Mouse (Mus musculus) cerebellum, postnatal 25 days (tissue): ENCODE results near the gene Sema6d.

Experiments
- DNase-seq, 2 experiments: peaks; one replicate each; pipeline ENCODE4 v3.0.0; 2021; ENCODE audit warnings: mixed read lengths in 2 of 2

Gene Sema6d

DNA sequence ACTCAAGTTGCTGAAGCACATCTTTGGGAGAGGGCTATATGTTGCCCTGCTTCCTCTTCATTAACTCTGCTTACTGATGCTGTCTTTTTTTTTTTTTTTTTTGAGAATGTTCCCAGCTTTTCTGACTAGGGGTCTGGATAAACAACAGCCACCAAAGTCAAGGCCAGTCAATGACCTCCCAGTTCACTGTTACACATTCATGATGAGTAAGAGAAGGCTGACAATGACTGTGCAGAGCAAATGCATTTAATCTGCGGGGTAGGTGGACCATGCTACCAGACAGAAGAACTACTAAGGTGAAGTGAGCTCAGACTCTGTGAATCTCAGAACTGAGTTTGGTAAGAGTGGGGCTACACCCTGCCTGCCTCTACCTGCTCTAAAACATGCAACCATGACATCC is 396.0 kb downstream of the Sema6d start:
- no peak for DNase-seq

DNA sequence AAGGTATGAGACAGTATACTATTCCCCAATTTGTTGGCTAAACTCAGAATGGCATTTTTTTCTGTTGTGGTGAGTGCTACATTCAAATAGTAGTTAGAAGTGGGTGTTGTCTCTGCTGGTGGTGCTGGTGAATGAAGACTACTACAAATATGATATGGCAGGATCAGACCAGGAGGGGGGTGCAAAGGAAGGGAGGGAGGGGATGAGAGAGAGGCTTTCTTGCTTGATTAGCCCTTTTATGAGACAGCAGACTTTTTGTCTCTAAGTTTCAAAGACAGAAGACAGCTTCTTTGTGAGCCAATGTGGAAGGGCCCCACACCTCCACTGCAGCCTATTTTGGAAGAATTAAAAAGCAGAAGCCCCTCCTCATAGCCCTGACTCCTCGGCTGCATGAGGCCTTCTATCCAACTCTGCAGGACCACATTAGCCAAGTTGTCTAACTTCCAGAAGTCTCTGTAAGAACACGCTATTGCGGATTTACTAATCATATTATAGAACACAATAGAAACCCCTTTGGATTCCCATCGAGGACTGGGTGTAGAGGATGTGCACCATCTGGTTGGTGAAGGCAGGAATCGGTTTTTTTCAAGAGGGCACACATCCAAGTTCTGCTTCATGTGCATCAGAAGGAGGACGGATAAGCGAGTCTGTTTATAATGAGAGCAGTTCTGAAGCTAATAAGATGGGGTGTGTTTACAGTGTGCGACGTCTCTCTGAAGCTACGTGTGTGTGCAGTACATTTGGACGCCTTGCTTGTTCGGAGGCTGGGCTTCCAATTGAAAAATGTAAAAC is 400.4 kb downstream of the Sema6d start:
- no peak for DNase-seq

DNA sequence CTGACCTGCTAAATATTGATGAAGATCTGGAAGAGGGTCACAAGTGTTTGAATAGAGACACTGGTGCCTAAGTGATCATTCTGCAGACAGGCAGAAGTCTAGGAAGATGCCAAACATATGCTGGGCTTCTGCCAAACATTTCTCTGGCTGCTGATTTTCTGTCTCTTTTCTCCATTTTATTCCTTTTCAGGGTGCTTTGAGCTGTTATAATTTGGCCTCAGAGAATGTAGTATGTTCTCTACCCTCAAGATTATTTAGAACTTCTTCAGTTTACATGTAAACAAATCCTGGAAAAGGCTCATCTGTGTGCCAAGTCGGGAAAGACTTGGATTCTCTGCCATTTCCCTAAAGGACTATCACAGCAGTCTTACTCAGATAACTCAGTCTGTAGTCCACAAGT is 406.0 kb downstream of the Sema6d start:
- peak in 1 of 2 experiments; percentile 37 for DNase-seq

DNA sequence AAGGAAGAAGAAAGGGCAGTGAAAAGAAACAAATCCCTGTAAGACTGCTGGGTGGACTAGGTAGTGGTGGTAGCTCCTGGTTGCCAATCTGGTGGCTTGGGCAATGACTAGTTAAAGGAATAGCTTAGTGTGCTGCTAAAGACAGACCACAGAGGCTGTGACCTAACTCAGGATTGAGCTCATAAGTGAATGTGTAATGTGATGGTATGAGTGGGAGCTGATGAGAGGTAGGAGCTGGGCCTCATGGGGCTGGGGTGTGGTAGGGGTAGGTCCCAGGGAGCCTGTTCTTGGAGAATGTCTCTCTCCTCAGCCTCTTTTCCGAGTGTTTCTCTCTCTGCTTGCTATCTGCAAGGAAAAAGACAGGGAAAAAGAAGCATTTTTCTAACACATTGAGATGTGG is 409.9 kb downstream of the Sema6d start:
- no peak for DNase-seq

DNA sequence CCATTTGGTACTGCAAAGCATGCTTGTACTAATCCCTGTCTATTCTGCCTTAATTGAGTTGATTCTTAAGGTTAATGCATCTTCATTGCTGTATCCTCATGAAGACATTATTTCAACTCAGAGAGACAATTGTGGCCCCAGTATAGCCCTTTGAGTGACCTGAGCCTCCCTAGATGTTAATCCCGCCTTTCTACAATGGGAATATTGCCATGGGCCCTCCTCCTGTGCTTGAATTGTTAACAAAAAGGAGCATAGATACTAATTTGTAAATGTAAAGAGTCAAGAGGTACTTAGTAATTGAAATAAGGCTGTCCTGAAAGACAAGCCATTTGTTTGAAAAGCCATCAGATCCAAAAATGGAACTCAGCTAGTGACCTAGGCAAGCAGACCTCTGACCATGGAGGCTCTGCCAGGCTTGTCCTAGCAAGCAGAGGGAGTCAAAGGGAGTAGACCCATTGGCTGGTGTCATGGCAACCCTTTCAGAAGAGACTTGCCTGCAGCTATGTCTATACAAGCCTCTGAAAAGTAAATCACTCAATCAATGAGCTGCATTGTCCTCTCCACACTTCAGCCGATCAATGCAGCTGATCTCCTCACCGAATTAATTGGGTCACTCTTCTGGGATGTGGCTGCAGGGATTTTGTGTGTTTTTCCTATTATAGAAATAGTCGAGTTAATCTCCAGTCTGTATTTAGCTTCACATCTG is 416.2 kb downstream of the Sema6d start:
- DNase-seq, result no peak

DNA sequence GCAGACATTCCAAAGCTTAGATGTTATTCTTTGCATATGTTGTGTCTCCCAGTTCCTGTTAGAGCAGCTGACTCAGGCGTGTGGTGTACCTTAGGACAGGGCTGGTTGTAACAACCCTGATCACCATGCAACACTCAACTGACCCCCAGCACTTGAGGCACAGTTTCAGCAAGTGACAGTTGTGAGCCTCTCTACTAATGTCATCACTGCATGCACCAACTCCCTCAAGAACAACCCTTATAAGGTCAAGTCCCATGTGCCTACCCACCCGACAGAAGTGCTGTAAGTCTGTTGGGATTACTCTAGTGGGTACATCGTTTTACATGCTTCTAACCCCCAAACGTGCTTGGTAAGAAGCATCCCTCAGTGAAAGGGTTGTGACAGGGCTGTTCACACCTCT is 418.0 kb downstream of the Sema6d start:
- no peak for DNase-seq

DNA sequence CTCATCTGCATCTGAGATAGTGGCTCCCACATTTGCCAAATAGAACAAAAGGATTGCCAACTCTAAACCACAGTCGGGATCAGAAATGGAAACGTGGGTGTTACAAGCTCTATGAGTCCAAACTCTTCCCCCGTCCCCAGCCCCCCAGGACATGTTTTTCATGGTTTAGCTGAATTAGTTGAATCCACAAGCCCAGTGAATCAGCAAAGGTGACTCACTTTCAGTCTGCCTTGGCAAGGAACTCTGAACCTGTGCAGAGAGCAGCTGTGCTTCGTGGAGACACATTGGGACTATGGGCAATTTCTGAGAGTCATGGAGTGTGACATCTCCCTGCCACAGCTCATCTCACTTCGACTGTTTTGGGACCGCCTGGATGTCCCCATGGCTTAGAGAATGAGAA is 419.7 kb downstream of the Sema6d start:
- DNase-seq, result no peak

DNA sequence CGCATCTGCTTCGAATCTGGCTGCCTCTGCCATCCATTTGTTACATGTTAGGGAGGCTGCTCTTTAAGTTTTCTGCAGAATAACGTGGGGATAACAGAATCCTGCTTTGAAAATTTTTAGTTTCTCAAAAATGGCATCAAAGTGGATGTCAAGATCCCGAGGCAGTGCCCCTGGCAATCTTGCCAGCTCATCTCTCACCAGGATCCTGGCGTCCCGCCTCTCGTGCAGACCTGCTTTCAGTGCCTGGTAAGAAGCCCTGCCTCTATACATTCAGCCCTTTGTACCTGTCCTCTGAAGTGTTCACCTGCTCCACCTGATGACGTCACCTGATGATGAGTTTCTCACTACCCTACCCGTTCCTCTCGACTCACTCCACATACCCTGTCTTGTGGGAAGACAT is 422.1 kb downstream of the Sema6d start:
- DNase-seq, result peak; percentile 23 to 57

DNA sequence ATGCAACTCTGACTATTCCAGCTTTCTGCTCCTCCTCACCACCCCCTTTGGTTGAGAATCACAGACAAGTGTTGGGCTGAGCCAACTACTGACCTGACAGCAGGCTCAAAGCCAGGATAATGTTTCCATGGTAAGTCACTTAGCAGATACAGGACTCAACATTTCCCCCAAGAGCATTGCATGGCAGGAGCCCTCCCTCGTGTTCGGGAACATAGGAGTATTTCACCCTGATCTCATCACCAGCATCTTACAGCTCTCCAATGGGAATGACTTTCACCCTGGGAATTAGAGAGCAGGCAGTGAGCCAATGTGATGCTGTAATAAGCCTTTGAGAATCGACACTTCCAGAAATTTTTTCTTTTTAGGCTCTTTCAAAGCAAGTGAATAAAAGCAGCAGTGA is 432.7 kb downstream of the Sema6d start:
- no peak for DNase-seq

DNA sequence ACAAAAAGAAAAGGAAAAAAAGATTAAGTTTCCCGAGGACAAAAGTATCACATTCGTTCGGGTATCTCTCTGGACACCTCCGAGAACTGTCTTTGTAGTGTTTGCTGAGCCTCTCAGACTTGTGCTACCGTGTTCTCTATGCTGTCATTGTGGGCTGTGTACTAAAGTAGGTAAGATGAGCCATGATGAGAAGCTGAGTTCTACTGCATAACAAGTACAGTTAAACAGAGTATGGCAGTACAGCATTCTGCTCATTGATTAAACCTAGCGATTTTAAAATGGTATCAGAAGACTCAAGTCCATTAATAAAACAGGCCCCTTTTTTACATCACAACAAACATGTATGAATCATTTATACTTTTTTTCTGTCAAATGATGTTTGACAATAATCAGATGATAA is 433.9 kb downstream of the Sema6d start:
- no peak for DNase-seq

DNA sequence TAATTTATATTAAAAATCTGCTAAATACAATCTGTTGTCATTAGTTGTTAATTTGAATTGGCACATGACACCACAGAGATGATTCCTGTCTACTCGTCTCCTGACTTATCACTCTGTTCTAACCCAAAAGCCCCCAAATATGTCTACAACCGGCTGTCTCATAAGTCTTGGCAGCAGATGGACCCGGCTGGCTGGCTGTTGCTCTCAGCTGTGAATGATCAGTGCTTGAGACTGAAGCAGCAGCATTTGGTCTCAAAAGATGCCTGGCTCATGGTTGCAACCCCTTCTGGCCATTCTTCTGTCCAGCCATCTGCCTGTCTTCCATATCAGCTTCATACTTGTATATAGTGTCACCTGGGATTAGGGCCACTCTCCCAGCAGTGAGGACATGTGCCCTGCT is 434.4 kb downstream of the Sema6d start:
- DNase-seq, result peak in 1 of 2 experiments; percentile 22

DNA sequence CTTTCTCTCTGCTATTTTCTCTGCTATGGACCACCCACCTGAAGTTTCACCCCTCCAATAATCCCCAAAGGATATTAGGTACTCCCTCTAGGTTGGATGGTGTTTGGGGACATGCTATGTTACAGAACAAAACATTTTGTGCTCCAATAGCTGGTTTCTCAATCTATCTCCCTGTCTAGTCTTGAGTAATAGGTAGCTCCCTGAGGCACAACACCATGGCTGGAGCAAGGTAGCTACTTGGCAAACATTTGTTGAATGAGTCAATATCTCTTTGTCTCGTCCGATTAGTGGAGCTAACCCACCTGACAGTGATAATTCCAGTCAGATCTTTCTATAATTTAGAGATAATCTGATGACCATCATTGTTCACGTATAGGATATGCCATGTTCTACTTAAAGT is 437.9 kb downstream of the Sema6d start:
- no peak for DNase-seq

DNA sequence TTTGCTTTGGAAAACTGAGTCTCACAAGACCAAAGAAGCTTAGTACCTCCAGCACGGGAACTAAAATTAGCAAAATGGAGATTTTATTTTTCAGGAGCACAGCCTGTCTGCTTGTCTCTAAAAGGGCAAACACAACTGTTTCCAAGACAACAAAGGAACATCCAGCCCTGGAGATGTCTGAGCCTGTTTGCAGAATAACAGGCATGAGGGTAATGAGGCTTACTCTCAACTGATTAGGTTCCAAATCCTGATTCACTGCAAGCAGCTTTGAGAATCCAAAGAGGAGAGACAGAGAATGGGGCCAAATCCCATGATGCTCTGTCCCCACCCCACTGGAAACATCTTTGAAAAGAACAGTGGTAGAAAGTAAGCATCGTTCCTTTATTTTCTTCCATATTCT is 440.7 kb downstream of the Sema6d start:
- no peak for DNase-seq

DNA sequence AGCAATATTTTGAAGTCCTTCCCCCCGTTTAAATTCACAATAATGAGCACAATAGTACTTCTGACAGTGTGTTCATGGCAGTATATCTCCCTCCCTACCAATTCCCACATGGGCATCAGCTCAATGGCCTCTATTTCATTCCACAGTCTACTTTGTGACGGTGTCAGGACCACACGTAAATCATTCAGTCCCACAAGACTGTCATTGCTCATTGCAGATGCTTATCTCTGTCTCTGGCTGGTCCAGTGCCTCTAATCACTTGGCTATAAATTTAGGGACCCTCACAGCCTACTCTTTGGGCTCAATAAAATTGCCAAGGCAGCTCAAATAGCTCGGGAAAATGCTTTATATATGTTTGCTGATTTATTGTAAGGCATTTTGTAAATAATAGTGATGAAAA is 441.3 kb downstream of the Sema6d start:
- DNase-seq, result no peak

DNA sequence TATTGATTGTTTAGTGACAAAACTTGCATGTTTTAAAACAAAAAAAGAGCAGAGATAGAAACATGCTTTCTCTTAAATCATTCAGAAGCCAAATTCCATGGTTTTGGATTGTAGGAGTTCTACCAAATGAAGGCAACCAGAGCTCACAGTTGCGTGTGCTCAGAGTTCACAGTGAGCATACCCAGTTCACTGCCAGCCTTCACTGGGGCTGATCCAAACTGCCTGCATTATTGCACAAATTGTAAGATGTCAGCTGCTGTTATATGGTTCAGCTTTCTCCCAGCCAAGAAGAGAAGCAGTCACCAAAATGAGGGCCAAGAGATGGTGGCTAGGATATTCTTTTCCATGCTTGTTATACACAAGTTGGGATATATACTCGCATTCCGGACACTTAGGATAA is 443.1 kb downstream of the Sema6d start:
- DNase-seq, result no peak

DNA sequence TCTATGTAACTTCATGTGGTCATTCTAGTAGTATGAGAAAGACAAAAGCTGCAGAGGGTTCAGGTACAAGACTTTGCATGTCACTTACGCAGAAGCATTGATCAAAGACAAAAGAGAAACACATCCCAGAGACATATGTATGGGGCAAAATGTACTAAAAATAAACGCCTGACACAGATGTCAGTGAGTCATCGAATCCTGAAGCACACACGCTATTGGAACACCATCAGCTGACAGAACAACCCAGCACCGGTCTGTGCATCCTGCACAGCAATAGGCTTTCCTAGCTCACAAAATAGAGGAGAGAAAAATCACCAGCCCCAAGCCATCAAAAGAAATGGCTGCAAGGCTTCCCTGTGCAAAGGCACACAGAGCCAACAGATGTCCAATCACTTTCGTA is 443.8 kb downstream of the Sema6d start:
- DNase-seq, result no peak

DNA sequence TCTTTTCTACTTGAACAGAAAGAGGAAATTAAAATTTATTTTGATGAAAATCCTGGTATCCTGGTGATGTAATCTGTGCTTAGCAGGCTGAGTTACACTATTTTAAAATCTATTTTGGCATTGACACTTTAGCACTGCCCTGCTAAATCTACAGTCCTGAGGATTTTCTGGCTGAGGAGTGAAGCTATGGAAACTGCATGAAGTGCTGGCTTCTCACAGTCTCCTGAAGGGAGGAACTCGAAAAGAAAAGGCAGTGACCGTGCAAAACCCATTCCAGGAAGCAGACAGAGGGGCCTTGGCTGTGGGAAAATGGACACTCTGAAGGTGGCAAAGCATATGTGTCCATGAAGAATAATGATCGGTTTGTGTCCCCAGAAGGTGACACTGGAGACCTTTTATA is 460.5 kb downstream of the Sema6d start:
- DNase-seq, result no peak

DNA sequence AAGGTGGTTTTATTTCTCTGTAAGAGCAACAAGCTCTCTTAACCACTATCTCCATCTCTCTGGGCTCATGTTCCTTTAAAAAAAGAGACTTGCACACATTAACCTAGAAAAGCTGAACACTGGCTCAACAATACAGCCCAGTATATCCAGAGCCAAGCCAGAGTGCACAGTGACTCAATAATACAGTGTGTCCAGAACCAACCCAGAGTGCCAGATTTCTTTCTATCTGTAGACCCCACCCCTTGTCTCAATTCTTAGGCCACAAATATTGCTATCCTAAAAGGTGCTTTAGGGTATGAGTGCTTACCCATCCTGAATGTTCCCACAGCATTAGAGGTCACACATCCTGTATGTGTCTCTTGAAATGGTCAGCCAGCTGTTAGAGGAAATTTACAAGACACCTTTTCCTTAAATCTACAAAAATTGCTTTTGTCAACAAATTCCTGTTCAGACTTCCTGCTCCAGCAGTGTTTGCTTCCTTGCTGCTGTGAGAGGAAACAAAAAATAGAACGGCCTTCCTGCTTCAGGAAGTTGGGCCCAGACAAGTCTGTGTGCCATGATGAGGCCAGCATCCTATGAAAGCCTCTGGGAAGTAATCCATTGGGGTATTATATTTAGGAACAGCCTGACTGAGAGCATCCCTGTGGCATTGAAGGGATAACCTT is 465.1 kb downstream of the Sema6d start:
- DNase-seq, result no peak

DNA sequence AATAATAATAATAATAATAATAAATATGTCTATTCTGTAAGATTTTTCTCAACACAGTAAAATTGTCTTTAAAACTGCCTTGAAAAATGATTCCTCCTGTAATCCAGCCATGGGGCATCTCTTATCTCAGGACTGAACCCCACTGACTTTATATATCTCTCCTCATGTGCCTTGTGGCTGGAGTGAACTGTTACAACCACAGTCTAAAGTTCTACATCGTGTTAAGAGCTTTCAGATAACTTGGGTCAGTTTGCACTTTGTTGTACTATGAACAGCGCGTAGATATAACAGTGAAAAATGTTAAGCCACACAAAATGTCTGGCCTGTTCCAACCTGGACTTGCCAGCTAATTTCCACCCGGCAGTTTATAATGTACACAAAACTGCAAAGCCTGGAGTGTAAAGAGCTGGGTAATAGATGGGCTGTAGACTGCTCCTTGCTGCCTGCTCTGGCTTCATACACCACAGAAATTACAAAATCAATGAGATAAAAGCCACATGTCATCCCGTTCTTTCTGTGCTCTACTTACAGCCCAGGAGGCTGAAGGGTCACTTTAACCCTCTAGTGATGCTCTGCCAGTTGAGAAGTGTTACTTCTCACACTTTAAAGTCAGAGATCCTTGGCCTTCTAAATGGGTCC is 467.2 kb downstream of the Sema6d start:
- no peak for DNase-seq

DNA sequence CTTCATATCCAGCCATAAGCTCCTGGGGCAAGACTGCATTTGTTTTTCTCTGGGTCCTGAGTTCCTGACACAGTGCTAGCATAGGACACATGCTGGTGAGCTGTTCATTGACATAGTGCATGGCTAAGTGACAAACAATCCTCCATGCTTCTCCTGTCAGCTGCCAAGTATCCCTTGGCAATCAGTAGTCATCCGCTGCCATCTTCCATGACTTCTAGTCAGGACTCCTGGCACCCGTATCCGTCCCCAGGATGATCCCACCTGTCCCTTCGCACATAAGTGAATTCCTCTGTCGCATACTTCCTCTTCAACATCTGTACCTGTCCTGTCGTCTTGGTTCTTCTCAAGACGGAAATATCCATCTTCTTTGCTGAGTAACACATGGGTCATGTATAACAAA is 468.3 kb downstream of the Sema6d start:
- DNase-seq, result no peak

DNA sequence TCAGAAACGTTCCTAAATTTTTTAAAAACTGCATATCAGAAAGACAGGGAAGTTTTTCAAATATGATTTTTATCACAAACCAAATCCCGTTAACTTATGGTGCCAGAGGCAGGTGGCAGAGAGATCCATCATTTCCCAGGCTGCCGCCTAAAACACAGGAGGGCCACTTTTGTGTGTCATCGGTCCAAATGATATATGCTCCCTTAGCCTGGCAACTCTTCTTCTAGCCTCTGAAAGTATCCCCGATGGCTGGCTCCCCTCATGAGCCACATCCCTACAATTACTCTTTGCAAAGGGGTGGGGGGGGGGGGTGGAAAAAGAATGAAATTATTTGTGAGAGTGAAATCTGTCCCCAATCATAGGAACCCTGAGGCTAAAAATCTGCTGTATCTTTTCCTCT is 471.9 kb downstream of the Sema6d start:
- DNase-seq, result no peak

DNA sequence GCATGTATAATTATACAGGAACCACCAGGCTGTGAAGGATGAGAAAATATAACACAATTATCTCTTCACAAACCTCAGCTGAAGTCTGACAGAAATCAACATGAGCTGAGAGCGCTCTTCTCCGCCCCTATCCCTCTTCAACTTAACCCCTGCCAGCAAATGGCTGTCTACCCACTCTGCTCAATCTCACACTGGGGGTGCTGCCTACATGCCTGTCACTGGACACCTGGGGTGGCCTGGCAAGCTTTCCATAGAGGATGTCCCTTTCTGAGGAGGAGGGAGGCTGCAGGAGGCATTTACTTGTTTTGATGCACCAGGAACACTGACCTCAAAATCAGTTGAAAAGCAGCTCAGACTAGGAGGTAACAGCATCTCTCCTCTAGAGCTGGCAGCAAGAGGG is 472.3 kb downstream of the Sema6d start:
- DNase-seq, result peak; percentile 33 to 45

DNA sequence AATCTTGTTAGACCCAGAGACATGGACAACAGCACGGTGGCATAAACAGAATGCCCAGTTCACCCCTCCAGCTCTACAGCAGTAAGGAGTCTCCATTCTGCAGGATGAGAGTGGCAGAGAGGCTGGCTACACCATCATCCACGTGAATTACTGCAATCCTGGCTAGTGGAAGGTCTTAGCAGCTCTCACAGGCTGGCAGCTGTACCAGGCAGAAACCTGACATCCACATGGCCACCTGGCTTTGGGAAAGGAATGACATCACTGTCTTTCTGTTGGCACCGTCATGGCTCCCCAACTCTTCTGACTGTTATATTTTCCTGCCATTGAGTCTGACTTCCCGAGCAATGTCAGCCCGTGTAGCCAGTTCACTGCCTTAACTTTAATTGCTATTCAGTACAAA is 474.0 kb downstream of the Sema6d start:
- peak; percentile 29 to 55 for DNase-seq

DNA sequence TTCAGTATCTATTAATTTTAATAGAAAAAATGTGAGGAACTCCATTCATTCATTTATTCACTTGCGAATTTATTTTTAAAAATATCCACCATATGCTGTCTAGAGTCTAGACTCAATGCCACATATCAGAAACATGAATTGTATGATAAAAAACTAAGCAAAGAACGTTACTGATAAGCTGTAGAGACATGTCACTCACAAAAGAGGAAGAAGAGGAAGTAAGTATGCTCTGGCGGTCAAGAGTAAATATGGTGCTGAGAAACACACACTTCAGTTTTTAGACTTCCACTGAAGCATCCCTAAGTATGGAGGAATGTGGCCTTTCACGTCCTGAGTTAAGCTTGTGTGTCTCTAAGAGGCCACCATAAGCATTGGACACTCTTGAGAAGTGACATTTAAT is 484.0 kb downstream of the Sema6d start:
- DNase-seq, result no peak
